Mouse (Mus musculus): ENCODE results near the gene Tnmd.

DNA sequence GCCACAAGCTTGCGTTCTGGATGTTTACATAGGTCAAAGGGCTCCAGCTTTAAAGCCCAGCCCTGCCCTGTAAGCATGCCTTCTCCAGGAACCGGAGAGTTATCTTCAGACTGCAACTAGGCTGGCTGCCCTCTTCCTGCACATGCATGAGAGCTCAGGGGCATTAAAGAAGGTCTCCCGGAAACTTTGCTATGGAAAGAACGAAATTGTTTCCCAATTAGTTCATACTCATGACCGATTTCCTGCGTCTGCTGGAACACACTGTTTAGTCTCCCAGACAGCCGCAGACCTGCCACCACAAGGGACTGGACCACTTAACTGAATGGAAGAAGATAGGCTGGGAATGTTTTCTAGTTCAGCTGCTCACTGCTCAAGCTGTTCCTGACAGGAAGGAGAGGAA is 63.4 kb downstream of the Tnmd start:
- TF ChIP-seq EP300 (IDR thresholded peaks at IDR 0.05) (no peak), CTCF (IDR thresholded peaks at IDR 0.05) (no peak)

Measured in lung, postnatal 0 days (tissue).